11 mouse cellular contexts compared by ENCODE assay signal in genomic region chrX:161967692-161968091, GRCm38 (mm10).
DNase-seq lines count a peak whose midpoint lies in the region; ATAC-seq and TF ChIP-seq lines count a peak whose summit lies in the region.
"Had no signal": no experiment of that assay in that cellular context is flagged by ENCODE, and none has a peak within 500 bp of the region (broad histone marks: within the 10 kb centered on the region; RNA-seq: fewer than 3 reads in every experiment).

No protein-coding gene starts in this region.

- H3K9ac ChIP-seq in liver, postnatal 0 days (replicated peaks) = no peak overlapping the region
- no peak overlapping the region for H3K9ac ChIP-seq in liver, embryonic 11.5 days (ENCODE audit: low read depth, low read length)
- H3K9ac ChIP-seq in forebrain, embryonic 15.5 days (replicated peaks) = no peak overlapping the region
- H3K9ac ChIP-seq in midbrain, embryonic 16.5 days (ENCODE audit: low read depth, low read length) = no peak overlapping the region
- H3K9ac ChIP-seq: embryonic facial prominence, embryonic 12.5 days; stomach, embryonic 15.5 days had no signal

- no peak overlapping the region for H3K4me2 ChIP-seq in liver, postnatal 0 days (ENCODE audit: low read depth, low read length)
- H3K4me2 ChIP-seq in liver, embryonic 11.5 days = no peak overlapping the region
- H3K4me2 ChIP-seq in forebrain, embryonic 15.5 days (replicated peaks) = no peak overlapping the region
- no peak overlapping the region for H3K4me2 ChIP-seq in midbrain, embryonic 16.5 days (ENCODE audit: low read length)
- H3K4me2 ChIP-seq: embryonic facial prominence, embryonic 12.5 days; stomach, embryonic 15.5 days had no signal

- H3K4me1 ChIP-seq in liver, postnatal 0 days (ENCODE audit: insufficient read depth) = no peaks in the 10 kb centered on the region
- no peaks in the 10 kb centered on the region for H3K4me1 ChIP-seq in liver, embryonic 11.5 days (replicated peaks; ENCODE audit: control insufficient read depth, insufficient read depth, low read length)
- H3K4me1 ChIP-seq in forebrain, embryonic 15.5 days = no peaks in the 10 kb centered on the region
- no peaks in the 10 kb centered on the region for H3K4me1 ChIP-seq in midbrain, embryonic 16.5 days (ENCODE audit: control insufficient read depth, insufficient read depth, low read length)
- H3K4me1 ChIP-seq: embryonic facial prominence, embryonic 12.5 days; stomach, embryonic 15.5 days had no signal

- no peak for ATAC-seq in liver, postnatal 0 days
- ATAC-seq in liver, embryonic 11.5 days (replicated peaks; ENCODE audit: low FRiP score) = no peak
- ATAC-seq in forebrain, embryonic 15.5 days (replicated peaks) = peak; percentile 61; the same call in 1 of the 2 replicates
- ATAC-seq in midbrain, embryonic 16.5 days = 0 out of 2 replicates have a peak, but pooled peaks have one; percentile 32

- peak; percentile 5 to 7 for DNase-seq in adrenal gland, postnatal 36 days
- DNase-seq in adrenal gland, adult 2 months = no peak
- DNase-seq in liver, postnatal 0 days = no peak
- DNase-seq in liver, embryonic 11.5 days (ENCODE audit: low spot score) = no peak
- DNase-seq in c-Kit-positive CD71-positive TER-119-positive erythroid progenitor cells, embryonic 14.5 days (ENCODE audit: low spot score) = no peak
- no peak for DNase-seq in spleen, postnatal 14 days (ENCODE audit: low spot score in 2 of 2)

- H3K27ac ChIP-seq in liver, postnatal 0 days (ENCODE audit: low read depth) = no peak overlapping the region
- H3K27ac ChIP-seq in liver, embryonic 11.5 days (ENCODE audit: low read depth, low read length) = no peak overlapping the region
- H3K27ac ChIP-seq in forebrain, embryonic 15.5 days (replicated peaks) = no peak overlapping the region
- no peak overlapping the region for H3K27ac ChIP-seq in midbrain, embryonic 16.5 days (ENCODE audit: low read length)
- H3K27ac ChIP-seq: embryonic facial prominence, embryonic 12.5 days; macrophage; stomach, embryonic 15.5 days had no signal

- H3K27me3 ChIP-seq in liver, postnatal 0 days (ENCODE audit: insufficient read depth, low read length) = no peaks in the 10 kb centered on the region
- 0 out of 2 replicates have a peak, but pooled peaks cover 7% of the 10 kb centered on the region for H3K27me3 ChIP-seq in liver, embryonic 11.5 days (replicated peaks; ENCODE audit: control insufficient read depth, insufficient read depth, low read length)
- H3K27me3 ChIP-seq in forebrain, embryonic 15.5 days = no peaks in the 10 kb centered on the region
- H3K27me3 ChIP-seq in midbrain, embryonic 16.5 days (ENCODE audit: control insufficient read depth, insufficient read depth, low read depth, low read length) = no peaks in the 10 kb centered on the region; the same call in 1 of the 2 replicates
- H3K27me3 ChIP-seq: embryonic facial prominence, embryonic 12.5 days; stomach, embryonic 15.5 days had no signal

- no peaks in the 10 kb centered on the region for H3K9me3 ChIP-seq in liver, postnatal 0 days (ENCODE audit: low read length)
- no peaks in the 10 kb centered on the region for H3K9me3 ChIP-seq in liver, embryonic 11.5 days (ENCODE audit: control insufficient read depth, low read length)
- H3K9me3 ChIP-seq in forebrain, embryonic 15.5 days = no peaks in the 10 kb centered on the region
- H3K9me3 ChIP-seq in midbrain, embryonic 16.5 days (replicated peaks; ENCODE audit: control insufficient read depth, low read length, poor library complexity, severe bottlenecking) = no peaks in the 10 kb centered on the region
- H3K9me3 ChIP-seq: embryonic facial prominence, embryonic 12.5 days; stomach, embryonic 15.5 days had no signal

- 37% methylated on average over 4 of the region's 4 CpGs for WGBS in liver, postnatal 0 days (ENCODE audit: insufficient replicate concordance)
- 33% methylated on average over 4 of the region's 4 CpGs for WGBS in liver, embryonic 11.5 days
- 37% methylated on average over 4 of the region's 4 CpGs for WGBS in forebrain, embryonic 15.5 days
- WGBS in midbrain, embryonic 16.5 days = 37% methylated on average over 4 of the region's 4 CpGs

- H3K36me3 ChIP-seq in liver, postnatal 0 days (replicated peaks; ENCODE audit: insufficient read depth, low read length) = no peaks in the 10 kb centered on the region
- no peaks in the 10 kb centered on the region for H3K36me3 ChIP-seq in liver, embryonic 11.5 days (ENCODE audit: control insufficient read depth, insufficient read depth, low read length)
- no peaks in the 10 kb centered on the region for H3K36me3 ChIP-seq in forebrain, embryonic 15.5 days
- H3K36me3 ChIP-seq in midbrain, embryonic 16.5 days (ENCODE audit: control insufficient read depth, insufficient read depth, low read length) = no peaks in the 10 kb centered on the region
- H3K36me3 ChIP-seq: embryonic facial prominence, embryonic 12.5 days; stomach, embryonic 15.5 days had no signal

- TF ChIP-seq EP300 in liver, postnatal 0 days (IDR thresholded peaks at IDR 0.05; ENCODE audit: low read depth) = no peak

- TF ChIP-seq CTCF in liver, postnatal 0 days (IDR thresholded peaks at IDR 0.05; ENCODE audit: low read depth) = peak; percentile 56

- no peak overlapping the region for H3K4me3 ChIP-seq in liver, postnatal 0 days (ENCODE audit: low read depth, low read length)
- no peak overlapping the region for H3K4me3 ChIP-seq in liver, embryonic 11.5 days (ENCODE audit: low read depth, low read length)
- H3K4me3 ChIP-seq in forebrain, embryonic 15.5 days = no peak overlapping the region
- H3K4me3 ChIP-seq in midbrain, embryonic 16.5 days (ENCODE audit: low read depth, low read length) = no peak overlapping the region
- H3K4me3 ChIP-seq: embryonic facial prominence, embryonic 12.5 days; stomach, embryonic 15.5 days had no signal

Comparison
In these comparisons a context has a peak if more than half of its experiments do, and no peak if none do; other contexts are left out.
1. DNase-seq: peak in adrenal gland, postnatal 36 days (2 of 2); none in adrenal gland, adult 2 months (single experiment), liver, postnatal 0 days (single experiment), liver, embryonic 11.5 days (single experiment), c-Kit-positive CD71-positive TER-119-positive erythroid progenitor cells, embryonic 14.5 days (single experiment) and spleen, postnatal 14 days (0 of 2).
2. ATAC-seq: peak in forebrain, embryonic 15.5 days (single experiment) and midbrain, embryonic 16.5 days (single experiment); none in liver, postnatal 0 days (single experiment) and liver, embryonic 11.5 days (single experiment).